Mouse (Mus musculus): ENCODE results near the gene Ubqln4. TPM values are rescaled to one million over a fixed set of nuclear protein-coding genes. Genes with fewer than 3 reads are reported as not detected.

Ubqln4 gene
- total RNA-seq, 2 experiments from 2014 or later: 14.5 to 16.4 TPM

DNA sequence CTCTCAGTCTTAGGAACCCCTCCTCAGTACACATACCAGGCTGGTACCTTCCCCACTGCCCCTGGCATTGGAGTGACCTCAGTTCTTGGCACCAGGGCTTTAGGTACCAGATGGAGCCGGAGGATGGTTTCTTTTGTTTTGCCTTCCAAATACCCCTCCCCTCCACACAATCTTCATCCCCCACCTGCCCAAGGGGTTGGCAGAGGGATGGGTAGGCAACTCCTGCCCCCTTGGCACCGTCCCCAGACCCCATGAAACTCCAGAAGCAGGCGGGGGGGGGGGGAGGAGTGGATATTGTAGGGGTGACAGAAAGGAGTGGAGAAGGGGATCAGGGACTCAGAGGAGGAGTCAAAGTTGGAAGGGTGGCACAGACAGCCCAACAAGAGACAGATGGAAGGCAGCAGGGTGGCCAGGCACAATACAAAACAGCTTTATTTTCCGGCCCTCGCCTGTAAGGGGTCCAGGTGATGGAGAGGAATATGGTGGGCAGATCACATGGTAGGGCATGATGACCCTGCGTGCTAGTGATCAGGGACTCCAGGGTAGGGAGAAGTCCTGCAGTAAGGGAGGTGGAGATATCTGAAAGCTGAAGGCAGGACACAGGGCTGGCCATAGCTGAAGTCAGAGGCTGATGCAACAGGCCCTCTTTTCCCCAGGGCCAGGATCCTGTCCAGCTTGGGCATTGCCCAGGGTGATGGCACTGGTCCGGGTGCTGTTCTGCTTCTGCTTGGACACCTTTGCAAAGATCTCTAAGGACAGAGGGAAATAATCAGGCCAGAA lies 11.7 kb upstream of the Ubqln4 start:
- ATAC-seq (ENCODE audit: poor library complexity, severe bottlenecking): no peak

DNA sequence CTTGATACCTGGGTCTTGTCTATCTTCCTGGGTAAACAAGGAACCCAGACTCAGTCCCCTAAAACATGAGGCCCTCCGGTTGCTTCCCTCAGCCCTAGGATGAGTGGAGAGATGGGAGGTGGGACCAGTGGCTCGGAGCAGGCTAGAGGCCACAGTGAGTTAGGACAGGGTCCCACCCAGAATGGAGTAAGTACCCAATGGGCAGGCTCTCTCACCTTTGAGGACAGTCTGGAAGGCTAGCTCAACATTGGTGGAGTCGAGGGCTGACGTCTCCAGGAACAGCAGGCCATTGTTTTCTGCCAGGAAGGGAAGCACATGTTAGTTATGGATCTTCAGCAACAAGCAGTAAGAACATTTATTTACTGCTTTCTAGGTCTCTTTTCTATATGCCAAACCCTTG lies 11.1 kb upstream of the Ubqln4 start:
- ATAC-seq (ENCODE audit: poor library complexity, severe bottlenecking): no peak

DNA sequence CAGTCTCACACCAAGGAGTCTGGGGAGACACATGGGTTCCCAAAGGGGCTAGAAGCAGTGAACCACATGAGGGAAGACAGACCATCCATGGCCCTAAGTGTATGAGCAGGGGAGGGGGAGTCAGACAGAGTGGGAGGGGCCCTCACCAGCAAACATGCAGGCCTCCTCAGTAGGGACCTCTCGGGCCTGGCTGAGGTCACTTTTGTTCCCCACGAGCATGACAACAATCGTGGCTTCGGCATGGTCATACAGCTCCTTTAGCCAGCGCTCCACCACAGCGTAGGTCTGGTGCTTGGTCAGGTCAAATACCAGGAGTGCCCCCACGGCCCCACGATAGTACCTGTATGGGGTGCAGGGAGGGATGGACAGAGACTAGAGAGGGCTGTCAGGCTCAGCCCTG lies 10.4 kb upstream of the Ubqln4 start:
- no peak for ATAC-seq (ENCODE audit: poor library complexity, severe bottlenecking)

DNA sequence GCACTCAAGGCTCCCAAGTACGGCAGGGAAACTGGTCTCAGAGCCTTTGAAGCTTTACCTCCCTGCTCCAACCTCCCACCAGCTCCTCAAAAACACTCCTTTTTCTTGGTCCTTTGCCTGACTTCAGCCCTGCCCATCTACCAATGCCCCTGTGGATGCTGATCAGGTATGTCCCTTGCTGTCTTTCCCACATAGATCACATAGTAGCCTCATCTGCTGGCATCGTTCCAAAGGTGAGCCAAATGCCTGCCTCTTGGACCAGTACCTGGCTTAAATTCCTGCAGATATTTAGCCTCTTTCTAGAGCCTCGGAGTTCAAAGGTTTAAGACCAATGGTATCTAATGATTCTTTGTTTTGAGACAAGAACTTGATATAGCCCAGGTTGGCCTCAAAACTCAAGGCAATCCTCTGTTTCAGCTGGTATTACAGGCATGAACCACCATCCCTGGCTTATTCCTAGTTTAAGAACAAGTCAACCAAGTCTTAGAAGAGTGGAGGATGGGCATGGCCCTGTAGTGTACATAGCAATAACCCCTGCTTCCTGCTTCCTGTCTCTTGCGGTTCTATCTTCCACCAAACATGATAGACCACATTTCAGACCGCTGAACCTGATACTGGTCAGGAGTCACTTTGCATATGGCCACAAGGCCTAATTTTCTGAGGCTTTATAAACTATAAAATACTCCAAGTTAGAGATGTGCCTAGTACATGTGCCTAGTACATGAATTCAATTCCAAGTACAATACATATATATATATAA lies 9.7 kb upstream of the Ubqln4 start:
- ATAC-seq (ENCODE audit: poor library complexity, severe bottlenecking): no peak

DNA sequence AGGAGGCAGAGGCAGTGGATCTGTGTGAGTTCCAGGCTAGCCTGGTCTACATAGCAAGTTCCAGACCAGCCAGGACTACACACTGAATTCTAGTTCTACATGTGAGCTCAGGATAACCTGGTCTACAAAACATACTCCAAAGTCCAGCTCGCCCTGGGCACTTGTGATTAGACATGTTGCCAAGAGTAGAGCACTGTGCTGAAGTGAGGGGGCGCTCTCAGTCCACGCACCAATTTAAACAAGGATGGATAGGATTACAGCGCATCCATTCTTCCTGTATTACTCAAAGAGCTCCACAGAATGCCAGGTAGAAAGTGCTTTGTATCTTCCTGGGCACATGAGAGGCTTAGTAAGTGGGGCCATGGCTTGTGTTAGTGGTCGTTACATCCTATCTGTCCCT lies 9.0 kb upstream of the Ubqln4 start:
- ATAC-seq (ENCODE audit: poor library complexity, severe bottlenecking): no peak

DNA sequence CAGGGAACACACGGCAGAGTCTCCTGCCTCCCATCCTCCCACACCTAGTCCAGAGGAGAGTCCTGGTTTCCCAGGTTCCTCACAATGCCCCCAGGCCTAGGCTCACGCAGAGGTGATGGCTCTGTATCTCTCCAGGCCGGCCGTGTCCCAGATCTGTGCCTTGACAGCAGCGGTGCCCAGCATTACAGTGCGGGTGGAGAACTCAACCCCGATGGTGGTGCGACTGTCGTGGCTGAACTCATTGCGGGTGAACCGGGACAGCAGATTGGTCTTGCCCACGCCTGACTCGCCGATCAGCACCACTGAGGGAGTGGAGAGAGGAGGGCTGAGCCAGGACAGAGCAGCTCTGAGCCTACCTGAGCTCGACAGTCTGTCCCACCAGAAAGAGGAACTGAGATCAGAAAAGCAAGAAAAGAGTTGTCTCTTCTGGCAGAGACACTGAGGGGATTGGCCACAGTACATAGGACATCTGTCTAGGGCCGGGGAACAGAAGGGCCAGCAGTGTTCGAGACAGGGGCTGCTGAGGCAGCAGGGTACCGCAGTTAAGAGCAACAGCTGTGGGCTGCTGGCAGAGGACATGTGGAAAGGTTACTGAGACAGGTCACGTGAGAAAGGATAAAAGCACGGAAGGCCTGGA lies 8.5 kb upstream of the Ubqln4 start:
- peak; percentile 74 for ATAC-seq (ENCODE audit: poor library complexity, severe bottlenecking)

DNA sequence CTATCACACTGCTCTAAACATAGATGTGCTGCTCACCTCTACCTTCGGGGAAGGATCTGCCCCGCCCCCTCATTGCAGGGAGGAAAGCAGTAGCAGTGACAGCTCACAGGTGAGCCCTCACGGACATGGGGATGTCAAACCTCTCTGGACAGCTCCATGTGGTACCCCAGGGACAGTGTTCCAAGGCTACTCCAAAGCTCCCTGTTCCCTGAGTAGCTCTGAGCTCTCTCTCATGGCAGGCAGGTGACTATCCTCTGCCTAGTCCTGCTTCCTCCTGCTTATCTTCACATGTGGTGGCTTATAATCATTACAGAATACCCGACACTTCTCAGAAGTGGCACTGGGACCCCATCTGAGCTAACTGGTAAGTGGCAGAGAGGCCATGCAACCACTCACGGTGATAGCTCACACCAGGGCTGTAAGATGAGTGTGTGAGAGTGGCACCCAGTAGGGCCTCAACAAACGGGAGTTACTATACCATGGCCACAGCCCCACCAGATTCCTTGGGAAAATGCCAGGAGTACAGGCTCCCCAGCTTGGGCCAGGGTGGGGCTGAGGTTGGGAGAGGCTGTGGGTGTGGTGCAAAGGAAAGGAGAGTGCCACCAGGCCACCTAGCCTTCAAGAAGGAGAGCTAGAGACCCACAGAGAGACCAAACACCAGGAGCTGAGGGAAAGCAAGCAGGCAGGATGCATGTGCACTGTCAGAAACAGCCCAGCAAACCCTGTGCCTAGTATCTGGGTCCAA lies 6.7 kb upstream of the Ubqln4 start:
- no peak for ATAC-seq (ENCODE audit: poor library complexity, severe bottlenecking)

DNA sequence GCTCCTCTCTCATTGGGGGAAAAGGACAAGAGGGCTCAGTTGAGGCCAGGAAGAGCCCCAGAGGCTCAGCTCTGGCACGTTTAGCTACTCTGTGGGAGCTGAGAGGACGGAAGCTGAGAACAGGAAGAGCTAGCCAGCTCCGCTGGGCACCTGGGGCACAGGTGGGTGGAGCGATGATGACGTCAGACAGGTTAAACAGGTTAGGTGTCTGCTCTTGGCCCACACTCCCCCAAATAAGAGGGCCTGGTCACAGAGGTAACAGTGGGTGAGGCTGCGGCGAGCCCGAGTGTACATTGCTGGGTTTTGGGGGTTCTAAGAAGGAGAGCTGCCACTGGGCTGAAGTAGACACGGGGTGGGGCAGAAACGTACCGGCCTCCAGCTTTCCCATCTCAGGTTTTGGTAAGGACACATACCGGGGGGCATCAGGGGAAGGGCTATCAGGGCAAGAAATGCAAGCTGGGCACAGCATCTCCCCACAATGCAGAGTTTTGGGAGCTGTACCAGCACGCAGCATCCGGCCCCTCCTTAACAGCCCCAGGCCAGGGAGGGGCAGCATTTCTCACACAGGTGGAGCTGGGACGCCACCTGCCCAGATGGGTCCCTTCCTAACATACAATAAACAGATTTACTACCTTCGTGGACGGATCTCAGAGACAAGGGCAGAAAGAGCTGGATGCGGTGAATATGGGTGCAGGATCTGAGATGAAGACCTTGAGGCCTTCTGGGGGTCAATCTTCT lies 5.2 kb upstream of the Ubqln4 start, which contains the start of gene Rab25:
TSS of gene Rab25 (minus strand) at position 121 of the 738 bp plus-strand sequence.
- ATAC-seq (ENCODE audit: poor library complexity, severe bottlenecking): no peak

DNA sequence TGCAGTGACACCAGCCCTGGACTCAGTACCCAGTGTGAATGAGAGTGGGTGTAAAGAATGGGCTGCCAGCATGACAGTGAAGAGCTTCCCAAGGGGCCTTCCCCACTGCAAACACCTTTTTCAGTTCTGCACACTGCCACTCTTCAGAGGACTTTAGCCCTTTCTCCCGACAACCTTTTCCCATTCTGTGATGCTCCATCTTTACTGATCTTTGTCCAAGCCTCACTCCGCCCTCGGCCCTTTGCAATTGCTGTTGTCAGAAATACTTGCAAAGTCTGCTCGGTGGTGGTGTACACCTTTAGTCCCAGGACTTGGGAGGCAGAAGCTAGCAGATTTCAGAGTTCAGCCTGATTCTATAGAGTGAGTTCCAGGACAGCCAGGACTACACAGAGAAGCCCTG lies 2.0 kb upstream of the Ubqln4 start:
- ATAC-seq (ENCODE audit: poor library complexity, severe bottlenecking): no peak

DNA sequence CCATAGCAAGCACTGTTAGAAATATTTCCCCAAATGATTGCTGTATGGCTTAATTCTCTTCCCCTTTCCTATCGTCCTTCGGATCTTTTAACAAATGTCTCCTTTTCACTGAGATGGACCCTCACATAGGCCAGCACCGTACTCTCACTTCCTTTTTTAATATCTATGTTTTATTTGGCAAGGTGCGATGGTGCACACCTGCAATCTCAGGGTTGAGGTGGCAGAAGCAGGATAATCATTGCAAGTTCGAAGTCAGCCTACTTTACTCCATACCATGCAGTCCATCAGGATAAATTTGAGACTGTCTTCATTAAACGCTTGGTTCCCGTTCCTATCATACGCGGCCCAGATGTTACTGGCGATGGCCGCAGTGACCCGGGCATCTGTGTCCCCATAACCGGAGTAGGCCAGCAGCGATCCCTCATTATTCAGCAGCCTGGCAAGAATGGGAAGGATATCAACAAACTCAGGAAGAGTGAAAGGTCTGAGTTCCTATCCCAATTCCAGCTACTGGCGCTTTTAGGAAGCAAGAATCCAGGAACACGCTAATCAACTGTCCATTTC lies 1.4 kb upstream of the Ubqln4 start:
- no peak for ATAC-seq (ENCODE audit: poor library complexity, severe bottlenecking)

DNA sequence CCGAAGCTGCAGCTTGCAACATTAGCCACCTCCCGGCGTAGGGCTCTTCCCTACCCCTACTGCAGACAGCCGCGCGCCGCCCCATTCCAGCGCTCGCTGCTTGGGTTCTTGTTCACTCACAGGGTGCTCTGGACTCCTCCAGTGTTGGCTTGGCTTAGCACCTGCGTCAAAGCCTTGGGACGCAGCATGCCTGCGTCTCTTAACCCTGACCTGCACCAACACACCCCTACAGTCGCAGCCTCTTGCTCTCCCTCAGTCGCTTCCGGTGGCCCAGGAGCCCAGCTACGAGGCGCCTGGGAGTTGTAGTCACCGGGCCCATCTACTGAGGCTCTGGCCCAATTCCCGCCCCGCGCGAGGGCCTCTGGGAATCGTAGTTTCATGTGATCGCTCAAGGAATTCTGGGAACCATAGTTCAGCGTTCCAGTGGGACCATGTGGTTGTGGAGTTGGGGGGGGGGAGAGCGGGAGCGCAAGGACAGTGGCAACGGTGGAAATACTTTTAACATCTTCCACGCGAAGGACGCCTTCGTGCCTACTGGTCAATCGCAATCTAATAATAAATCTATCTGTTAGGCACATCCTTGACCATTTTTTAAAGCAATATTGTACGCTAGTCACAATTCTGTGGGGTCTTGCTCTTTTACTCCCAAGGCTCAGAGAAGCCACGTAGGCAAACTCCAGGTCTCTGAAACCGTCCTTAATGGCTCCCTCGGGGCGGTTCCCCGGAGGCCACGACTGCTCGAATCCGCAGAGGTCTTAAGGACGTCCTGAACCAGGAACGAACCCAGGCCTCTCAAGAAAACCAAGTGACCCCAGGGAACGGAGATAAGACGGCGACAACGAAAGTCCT lies 658 bp upstream of the Ubqln4 start, which contains the start of gene Lamtor2:
TSS of gene Lamtor2 (minus strand) at position 399 of the 849 bp plus-strand sequence.
- peak; percentile 90 for ATAC-seq (ENCODE audit: poor library complexity, severe bottlenecking)

DNA sequence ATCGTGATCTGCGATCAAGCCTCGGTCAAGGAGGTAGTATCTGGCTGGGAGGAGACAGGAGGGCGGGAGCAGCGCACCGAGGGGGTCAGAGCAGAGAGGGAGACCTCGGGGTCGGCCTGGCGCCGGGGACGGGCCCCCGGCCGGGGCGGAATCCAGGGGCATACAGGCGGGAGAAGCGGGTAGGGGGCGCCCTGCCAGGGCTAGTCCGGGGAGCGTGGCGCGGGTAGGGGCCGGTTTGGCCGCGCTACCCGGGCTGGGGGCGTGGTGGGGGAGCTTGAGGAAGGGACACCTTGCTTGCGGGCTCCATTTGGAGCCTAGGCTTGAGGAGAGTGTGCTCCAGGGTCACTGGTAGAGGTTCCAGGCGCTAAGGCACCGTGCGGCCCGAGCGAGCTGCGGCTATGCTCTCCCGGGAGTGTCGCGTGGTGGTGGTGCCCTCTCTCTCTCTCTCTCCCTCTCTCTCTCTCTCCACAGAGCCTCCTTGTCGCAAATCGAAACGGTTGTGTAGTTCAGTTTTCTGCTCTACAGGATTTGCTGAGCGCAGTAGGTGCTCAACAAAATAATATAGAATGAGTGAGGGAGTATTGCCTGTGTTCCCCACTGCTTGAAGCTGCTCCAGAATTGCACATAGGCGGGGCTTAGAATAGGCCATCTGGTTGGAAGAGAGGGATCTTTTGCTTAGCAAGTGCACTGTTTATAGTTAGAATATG lies 475 bp downstream of the Ubqln4 start:
- ATAC-seq (ENCODE audit: poor library complexity, severe bottlenecking): peak; percentile 10; the same call in 1 of the 2 replicates

DNA sequence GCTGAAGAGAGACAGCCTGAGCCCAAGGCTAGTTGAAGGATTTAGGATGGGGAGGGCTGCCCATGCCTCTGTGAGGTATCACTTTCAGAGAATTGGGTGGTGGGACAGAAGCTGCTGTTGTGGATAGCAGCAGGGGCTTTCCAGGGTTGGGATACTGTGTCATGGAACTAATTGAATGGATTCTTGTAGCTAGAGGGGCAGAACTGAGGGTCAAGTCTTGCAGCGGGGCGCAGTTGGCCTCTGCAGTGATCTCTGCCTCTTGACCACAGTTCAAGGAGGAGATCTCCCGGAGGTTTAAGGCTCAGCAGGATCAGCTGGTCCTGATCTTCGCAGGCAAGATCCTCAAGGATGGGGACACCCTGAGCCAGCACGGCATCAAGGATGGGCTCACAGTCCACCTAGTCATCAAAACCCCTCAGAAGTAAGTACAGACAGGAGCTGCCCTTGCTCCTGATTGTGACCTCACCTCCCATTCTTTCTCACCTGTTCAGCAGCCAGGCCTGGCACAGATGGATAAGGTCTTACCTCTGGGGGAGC lies 1.6 kb downstream of the Ubqln4 start:
- no peak for ATAC-seq (ENCODE audit: poor library complexity, severe bottlenecking)

DNA sequence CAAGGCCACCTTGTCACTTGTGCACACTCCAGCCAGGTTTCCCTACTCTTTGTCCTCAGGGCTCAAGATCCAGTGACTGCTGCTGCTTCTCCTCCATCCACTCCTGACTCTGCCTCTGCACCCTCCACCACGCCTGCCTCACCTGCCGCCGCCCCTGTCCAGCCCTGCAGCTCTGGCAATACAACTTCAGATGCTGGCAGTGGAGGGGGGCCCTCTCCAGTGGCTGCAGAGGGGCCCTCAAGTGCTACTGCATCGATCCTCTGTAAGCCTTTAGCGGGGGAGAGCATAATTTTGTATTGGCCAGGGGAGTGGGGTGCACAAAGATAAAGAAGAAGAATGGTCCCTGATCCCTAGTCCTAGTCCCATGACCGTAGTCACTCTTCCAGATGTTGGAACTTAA lies 2.2 kb downstream of the Ubqln4 start:
- no peak for ATAC-seq (ENCODE audit: poor library complexity, severe bottlenecking)

DNA sequence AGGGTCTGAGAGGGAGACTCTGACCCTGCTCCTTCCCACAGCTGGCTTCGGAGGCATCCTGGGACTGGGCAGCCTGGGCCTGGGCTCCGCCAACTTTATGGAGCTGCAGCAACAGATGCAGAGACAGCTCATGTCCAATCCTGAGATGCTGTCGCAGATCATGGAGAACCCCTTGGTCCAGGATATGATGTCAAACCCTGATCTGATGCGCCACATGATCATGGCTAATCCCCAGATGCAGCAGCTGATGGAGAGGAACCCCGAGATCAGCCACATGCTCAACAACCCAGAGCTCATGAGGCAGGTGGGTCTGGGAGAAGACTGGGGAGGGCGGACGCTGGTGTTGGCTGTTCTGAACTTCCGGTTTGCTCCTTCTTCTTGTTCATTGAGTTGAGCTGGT lies 3.1 kb downstream of the Ubqln4 start:
- ATAC-seq (ENCODE audit: poor library complexity, severe bottlenecking): no peak

DNA sequence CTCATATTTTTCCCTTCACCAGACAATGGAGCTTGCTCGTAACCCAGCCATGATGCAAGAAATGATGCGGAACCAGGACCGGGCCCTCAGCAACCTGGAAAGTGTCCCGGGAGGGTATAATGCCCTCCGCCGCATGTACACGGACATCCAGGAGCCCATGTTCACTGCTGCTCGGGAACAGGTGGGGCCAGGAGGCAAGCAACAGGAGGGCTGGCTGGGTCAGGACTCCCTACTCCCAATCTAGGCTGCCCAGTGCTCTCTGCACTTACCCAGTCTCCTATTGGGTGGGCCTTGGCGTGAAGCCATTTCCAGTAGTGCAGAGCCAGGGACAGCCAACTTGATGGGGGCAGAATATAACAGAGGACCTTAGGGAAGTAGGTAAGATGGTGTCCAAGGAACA lies 6.0 kb downstream of the Ubqln4 start:
- no peak for ATAC-seq (ENCODE audit: poor library complexity, severe bottlenecking)

DNA sequence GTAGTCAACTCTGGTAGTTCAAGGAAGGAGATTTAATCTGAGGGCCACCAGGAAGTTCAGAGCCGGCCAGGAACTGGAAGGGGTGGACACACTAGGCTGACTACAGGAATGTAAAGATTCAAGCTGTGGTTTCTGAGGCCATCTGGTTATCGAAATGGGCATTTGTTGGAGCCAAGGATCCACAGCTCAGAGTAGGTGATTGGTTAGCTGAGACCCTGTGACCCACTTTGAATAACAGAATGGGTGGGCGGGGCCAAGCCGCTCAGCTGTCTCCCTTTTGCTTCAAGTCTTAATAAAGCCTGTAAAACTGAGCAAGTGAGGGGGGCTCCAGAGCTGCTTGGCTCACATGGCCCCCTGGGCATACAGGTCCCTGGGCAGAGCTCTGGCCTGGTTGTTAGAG lies 8.4 kb downstream of the Ubqln4 start:
- no peak for ATAC-seq (ENCODE audit: poor library complexity, severe bottlenecking)

DNA sequence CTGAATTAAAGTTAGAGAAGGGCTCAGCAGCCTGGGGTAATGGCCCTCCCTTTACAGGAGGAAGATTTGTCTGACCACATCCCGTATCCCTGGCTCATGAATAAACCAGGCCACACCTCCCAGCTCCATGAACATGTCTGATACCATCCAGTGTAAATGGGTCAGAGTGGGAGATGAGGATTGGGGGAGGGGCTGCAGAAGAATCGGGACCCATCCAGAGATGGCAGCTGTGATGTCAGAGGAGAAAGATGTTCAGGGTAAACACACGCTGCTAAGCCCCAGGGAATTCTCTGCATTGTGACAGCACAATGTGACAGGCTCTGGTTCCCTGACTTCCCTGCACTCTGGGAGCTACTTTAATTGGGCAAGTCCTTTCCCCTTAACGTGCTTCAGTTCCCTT lies 9.9 kb downstream of the Ubqln4 start:
- ATAC-seq (ENCODE audit: poor library complexity, severe bottlenecking): no peak
